Mouse (Mus musculus): Measurements from ENCODE around the gene Elovl3. TPM values are rescaled to one million over a fixed set of nuclear protein-coding genes. Genes with fewer than 3 reads are reported as not detected.

The Elovl3 gene
- polyA plus RNA-seq, 1 experiment: not detected

- no peak for TF ChIP-seq GATA1 (IDR thresholded peaks at IDR 0.05; ENCODE audit: low read length)
Observed at GRCm38 (mm10) chr19:46169396-46169795, 37.7 kb downstream of the Elovl3 start.

GRCm38 (mm10) chr19:46169913-46170312 is 38.2 kb downstream of the Elovl3 start:
- no peak for TF ChIP-seq GATA1 (IDR thresholded peaks at IDR 0.05; ENCODE audit: low read length)

GRCm38 (mm10) chr19:46172541-46172940 is 40.8 kb downstream of the Elovl3 start:
- no peak for TF ChIP-seq GATA1 (IDR thresholded peaks at IDR 0.05; ENCODE audit: low read length)

- TF ChIP-seq GATA1 (IDR thresholded peaks at IDR 0.05; ENCODE audit: low read length): no peak
Observed at GRCm38 (mm10) chr19:46175173-46175572, 43.5 kb downstream of the Elovl3 start.

GRCm38 (mm10) chr19:46177046-46177445 is 45.3 kb downstream of the Elovl3 start:
- no peak for TF ChIP-seq GATA1 (IDR thresholded peaks at IDR 0.05; ENCODE audit: low read length)

GRCm38 (mm10) chr19:46180274-46180673 is 48.6 kb downstream of the Elovl3 start:
- no peak for TF ChIP-seq GATA1 (IDR thresholded peaks at IDR 0.05; ENCODE audit: low read length)

- TF ChIP-seq GATA1 (IDR thresholded peaks at IDR 0.05; ENCODE audit: low read length): no peak
Observed at GRCm38 (mm10) chr19:46182241-46182640, 50.5 kb downstream of the Elovl3 start.

Other genes with a start within 250 kb of the Elovl3 start
- gene Armh3, start 133.4 kb upstream of the Elovl3 start, polyA plus RNA-seq (2012): 1.7 and 2.0 TPM in 2 replicates
- gene Hps6, start 128.4 kb upstream of the Elovl3 start, polyA plus RNA-seq (2012): 16.6 and 17.4 TPM in 2 replicates
- 41.4 and 56.7 TPM in 2 replicates for gene Pprc1, start 87.0 kb upstream of the Elovl3 start, polyA plus RNA-seq (2012)
- 639 and 788 TPM in 2 replicates for gene Ldb1, start 86.7 kb upstream of the Elovl3 start, polyA plus RNA-seq (2012)
- gene Nolc1, start 56.0 kb upstream of the Elovl3 start, polyA plus RNA-seq (2012): 150 and 199 TPM in 2 replicates
- not detected in 2 replicates for gene Pitx3, start 16.4 kb downstream of the Elovl3 start, polyA plus RNA-seq (2012)
- gene Gbf1, start 20.6 kb downstream of the Elovl3 start, polyA plus RNA-seq (2012): 280 and 315 TPM in 2 replicates
- 26.8 and 27.1 TPM in 2 replicates for gene Nfkb2, start 172.4 kb downstream of the Elovl3 start, polyA plus RNA-seq (2012)
- gene Psd, start 195.3 kb downstream of the Elovl3 start, polyA plus RNA-seq (2012): 0.44 and 0.73 TPM in 2 replicates
- gene Fbxl15, start 196.3 kb downstream of the Elovl3 start, polyA plus RNA-seq (2012): 15.0 and 18.5 TPM in 2 replicates
- 157 and 178 TPM in 2 replicates for gene Cuedc2, start 206.8 kb downstream of the Elovl3 start, polyA plus RNA-seq (2012)
- gene Mfsd13a, start 209.2 kb downstream of the Elovl3 start, polyA plus RNA-seq (2012): not detected in 2 replicates
- not detected in 2 replicates for gene 2310034G01Rik, start 218.4 kb downstream of the Elovl3 start, polyA plus RNA-seq (2012)

Measured in G1E-ER4 (cell line).